Mouse (Mus musculus) kidney, postnatal 0 days (tissue): Measurements from ENCODE around the gene Nbea. TPM values are rescaled to one million over a fixed set of nuclear protein-coding genes. Genes with fewer than 3 reads are reported as not detected.

Source experiments
- ATAC-seq: fragments of 200-750 bp; cut with Nextera tagmentation; replicated peaks from 2 replicates; pipeline ENCODE4 v1.8.0; 2017; ENCODE audit warnings: low read depth, moderate number of reproducible peaks, moderate TSS enrichment, moderate library complexity; ENCODE audit not compliant: low FRiP score
- DNase-seq: peaks from one replicate; pipeline ENCODE4 v3.0.0-alpha.2; 2016; ENCODE audit warnings: low spot score
- H3K27ac ChIP-seq: fragments of 300-500 bp; sonication (generic); 2 replicates; pipeline ENCODE4 v1.5.1; 2014; ENCODE audit warnings: mild to moderate bottlenecking
- H3K27me3 ChIP-seq: fragments of 300-500 bp; sonication (generic); 2 replicates; pipeline ENCODE4 v1.6.1; 2014; ENCODE audit warnings: low read length, mixed read lengths; ENCODE audit not compliant: insufficient read depth
- H3K36me3 ChIP-seq: fragments of 300-500 bp; sonication (generic); 2 replicates; pipeline ENCODE4 v1.6.1; 2014; ENCODE audit warnings: low read length, mixed read lengths; ENCODE audit not compliant: insufficient read depth
- H3K4me1 ChIP-seq: fragments of 300-500 bp; sonication (generic); replicated peaks from 2 replicates; pipeline ENCODE4 v1.6.1; 2014; ENCODE audit warnings: antibody characterized with exemption, low read length, mixed read lengths; ENCODE audit not compliant: insufficient read depth
- H3K4me2 ChIP-seq: fragments of 300-500 bp; sonication (generic); 2 replicates; pipeline ENCODE4 v1.6.1; 2014; ENCODE audit warnings: mild to moderate bottlenecking, low read length, moderate library complexity, mixed read lengths
- H3K4me3 ChIP-seq: fragments of 300-500 bp; sonication (generic); replicated peaks from 2 replicates; pipeline ENCODE4 v1.5.1; 2014; ENCODE audit warnings: low read depth, low read length
- H3K9ac ChIP-seq: fragments of 300-500 bp; sonication (generic); 2 replicates; pipeline ENCODE4 v1.6.1; 2014; ENCODE audit warnings: low read depth, low read length
- H3K9me3 ChIP-seq: fragments of 300-500 bp; sonication (generic); replicated peaks from 2 replicates; pipeline ENCODE4 v1.6.1; 2016; ENCODE audit warnings: low read length, inconsistent platforms, mixed read lengths
- CTCF ChIP-seq: IDR thresholded peaks from 2 replicates; pipeline ENCODE4 v1.5.1; 2016; ENCODE audit warnings: antibody characterized with exemption, low read depth, mild to moderate bottlenecking, moderate library complexity
- WGBS: fragments of 180-500 bp; shearing (Covaris S2); extraction: QIAGEN DNeasy Blood & Tissue Kit; methylation state at CpG from one replicate; pipeline ENCODE4 v1.1.7; 2014; 5-methylcytosine and 5-hydroxymethylcytosine counted together
- polyA plus RNA-seq: library from polyadenylated mRNA; unstranded; fragments of >200 nt; fragmentation: Nextera tagmentation; extraction: Ambion mirVana; gene quantifications from 2 replicates; pipeline ENCODE4 v1.2.1, GENCODE M21; 2015

The Nbea gene
- polyA plus RNA-seq, 1 experiment from 2014 or later = 8.6 TPM

- Histone ChIP-seq H3K9ac (no peak overlapping the region), H3K4me1 (0 out of 2 replicates have a peak, but pooled peaks cover 4% of the 10 kb centered on the region), H3K36me3 (no peaks in the 10 kb centered on the region), H3K27ac (no peak overlapping the region), H3K4me2 (no peak overlapping the region), H3K27me3 (peaks cover 20% of the 10 kb centered on the region; the same call in 1 of the 2 replicates), H3K4me3 (no peak overlapping the region), H3K9me3 (no peaks in the 10 kb centered on the region)
- no peak for TF ChIP-seq CTCF
- WGBS = 53% methylated on average over 5 of the region's 5 CpGs
- DNase-seq = no peak
- no peak for ATAC-seq
Observed at GRCm38 (mm10) chr3:55788621-55789201, 394.8 kb downstream of the Nbea start.

GRCm38 (mm10) chr3:55788214-55788586 is 395.3 kb downstream of the Nbea start:
- DNase-seq (no peak), ATAC-seq (no peak)
- no peak for TF ChIP-seq CTCF
- Histone ChIP-seq H3K4me3 (peak overlapping the region; percentile 40; the same call in 1 of the 2 replicates), H3K27me3 (peaks cover 24% of the 10 kb centered on the region; the same call in 1 of the 2 replicates), H3K9ac (no peak overlapping the region), H3K36me3 (no peaks in the 10 kb centered on the region), H3K9me3 (no peaks in the 10 kb centered on the region), H3K27ac (no peak overlapping the region), H3K4me2 (peak overlapping the region; percentile 83), H3K4me1 (0 out of 2 replicates have a peak, but pooled peaks cover 7% of the 10 kb centered on the region)
- WGBS = 28% methylated on average over 4 of the region's 4 CpGs

- 3% methylated on average over 54 of the region's 54 CpGs for WGBS
- 0 out of 2 replicates have a peak, but pooled peaks cover 12% of the 10 kb centered on the region for H3K4me1 ChIP-seq
- no peaks in the 10 kb centered on the region for H3K9me3 ChIP-seq
- H3K4me2 ChIP-seq = peak overlapping the region; percentile 83
- peak overlapping the region; percentile 37 for H3K9ac ChIP-seq
- peak; percentile 69 for ATAC-seq
- no peak overlapping the region for H3K27ac ChIP-seq
- H3K27me3 ChIP-seq = peaks cover 30% of the 10 kb centered on the region; the same call in 1 of the 2 replicates
- DNase-seq = peak; percentile 65
- TF ChIP-seq CTCF = no peak
- peak overlapping the region; percentile 40 for H3K4me3 ChIP-seq
- H3K36me3 ChIP-seq = no peaks in the 10 kb centered on the region
Observed at GRCm38 (mm10) chr3:55787487-55788213, 395.9 kb downstream of the Nbea start.

- Histone ChIP-seq H3K36me3 (no peaks in the 10 kb centered on the region), H3K4me3 (peak overlapping the region; percentile 40), H3K27ac (no peak overlapping the region), H3K9ac (peak overlapping the region; percentile 37; the same call in 1 of the 2 replicates), H3K4me1 (0 out of 2 replicates have a peak, but pooled peaks cover 12% of the 10 kb centered on the region), H3K4me2 (peak overlapping the region; percentile 83), H3K9me3 (no peaks in the 10 kb centered on the region), H3K27me3 (peaks cover 36% of the 10 kb centered on the region; the same call in 1 of the 2 replicates)
- ATAC-seq (no peak), DNase-seq (no peak)
- no peak for TF ChIP-seq CTCF
- 37% methylated on average over 17 of the region's 17 CpGs for WGBS
Observed at GRCm38 (mm10) chr3:55786835-55787486, 396.5 kb downstream of the Nbea start.

- WGBS = 53% methylated on average over 3 of the region's 3 CpGs
- H3K4me2 ChIP-seq = no peak overlapping the region
- no peaks in the 10 kb centered on the region for H3K36me3 ChIP-seq
- H3K4me1 ChIP-seq = 0 out of 2 replicates have a peak, but pooled peaks cover 12% of the 10 kb centered on the region
- H3K9ac ChIP-seq = no peak overlapping the region
- ATAC-seq = no peak
- no peak overlapping the region for H3K4me3 ChIP-seq
- H3K27me3 ChIP-seq = peaks cover 44% of the 10 kb centered on the region
- peak; percentile 10 for DNase-seq
- no peak for TF ChIP-seq CTCF
- no peaks in the 10 kb centered on the region for H3K9me3 ChIP-seq
- no peak overlapping the region for H3K27ac ChIP-seq
Observed at GRCm38 (mm10) chr3:55785981-55786725, 397.3 kb downstream of the Nbea start.
